Mouse (Mus musculus) hindbrain, embryonic 12.5 days (tissue): Measurements from ENCODE around the gene Sds. TPM values are rescaled to one million over a fixed set of nuclear protein-coding genes. Genes with fewer than 3 reads are reported as not detected.

Experiments
- ATAC-seq: fragments of 200-750 bp; cut with Nextera tagmentation; 2 replicates; pipeline ENCODE4 v1.8.0; 2017; ENCODE audit warnings: moderate TSS enrichment; ENCODE audit not compliant: low FRiP score
- H3K27ac ChIP-seq: fragments of 300-500 bp; sonication (generic); 2 replicates; pipeline ENCODE4 v1.5.1; 2016; ENCODE audit warnings: mild to moderate bottlenecking
- H3K27me3 ChIP-seq: fragments of 300-500 bp; sonication (generic); 2 replicates; pipeline ENCODE4 v1.6.1; 2016; ENCODE audit warnings: mild to moderate bottlenecking
- H3K36me3 ChIP-seq: fragments of 300-500 bp; sonication (generic); 2 replicates; pipeline ENCODE4 v1.6.1; 2016; ENCODE audit warnings: mild to moderate bottlenecking
- H3K4me1 ChIP-seq: fragments of 300-500 bp; sonication (generic); 2 replicates; pipeline ENCODE4 v1.6.1; 2016
- H3K4me2 ChIP-seq: fragments of 300-500 bp; sonication (generic); replicated peaks from 2 replicates; pipeline ENCODE4 v1.6.1; 2016; ENCODE audit warnings: mild to moderate bottlenecking
- H3K4me3 ChIP-seq: fragments of 300-500 bp; sonication (generic); 2 replicates; pipeline ENCODE4 v1.5.1; 2016; ENCODE audit warnings: mild to moderate bottlenecking
- H3K9ac ChIP-seq: fragments of 300-500 bp; sonication (generic); 2 replicates; pipeline ENCODE4 v1.6.1; 2016; ENCODE audit warnings: mild to moderate bottlenecking, moderate library complexity
- H3K9me3 ChIP-seq: fragments of 300-500 bp; sonication (generic); replicated peaks from 2 replicates; pipeline ENCODE4 v1.6.1; 2016; ENCODE audit warnings: mild to moderate bottlenecking
- WGBS: fragments of 180-500 bp; shearing (Covaris S2); methylation state at CpG from one replicate; pipeline ENCODE4 v1.1.7; 2016; 5-methylcytosine and 5-hydroxymethylcytosine counted together
- polyA plus RNA-seq: library from polyadenylated mRNA; unstranded; fragments of >200 nt; fragmentation: Nextera tagmentation; extraction: Ambion mirVana; gene quantifications from 2 replicates; pipeline ENCODE4 v1.2.1, GENCODE M21; 2016

The Sds gene
- polyA plus RNA-seq, 1 experiment from 2014 or later: not detected

DNA sequence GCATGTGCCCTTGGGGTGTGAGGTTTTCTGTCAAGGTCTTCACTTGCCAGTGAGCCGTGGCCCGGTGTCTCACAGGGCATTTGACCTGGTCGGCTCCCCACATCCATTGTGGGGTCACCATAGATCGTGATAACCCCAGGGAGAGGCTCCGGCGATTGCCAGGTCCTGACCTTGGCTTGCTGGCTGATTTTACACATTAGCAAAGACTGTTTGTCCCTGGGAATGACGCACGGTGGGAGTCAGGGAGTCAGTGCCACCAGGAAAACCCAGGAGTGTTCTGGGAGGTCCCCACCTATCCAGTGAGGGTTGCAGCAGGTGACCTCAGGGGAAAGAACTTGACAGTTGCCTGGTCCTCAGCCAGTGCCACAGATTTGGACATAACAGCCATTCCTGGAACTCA is 3.6 kb upstream of the Sds start, which contains the start of gene Sdsl:
Gene Sdsl, minus strand, starts transcription at position 41 of the 400 bp plus-strand sequence.
- no peak for ATAC-seq
- WGBS: 77% methylated on average over 8 of the region's 8 CpGs

DNA sequence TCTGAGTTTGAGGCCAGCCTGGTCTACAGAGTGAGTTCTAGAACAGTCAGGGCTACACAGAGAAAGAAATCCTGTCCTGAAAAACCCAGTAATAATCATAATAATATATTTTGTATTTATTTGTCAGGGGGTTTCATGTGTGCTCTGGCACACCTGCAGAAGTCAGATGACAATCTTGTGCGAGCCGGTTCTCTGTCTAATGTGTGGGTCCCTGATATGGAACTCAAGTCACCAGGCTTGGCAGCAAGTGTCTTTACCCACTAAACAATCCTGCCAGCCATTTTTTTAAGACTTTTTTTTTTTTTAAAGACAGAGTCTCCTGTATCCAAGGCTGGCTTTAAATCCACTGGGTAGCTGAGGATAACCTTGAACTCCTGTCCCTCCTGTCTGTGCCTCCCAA is 3.0 kb upstream of the Sds start:
- Histone ChIP-seq H3K4me2 (no peak overlapping the region), H3K4me3 (no peak overlapping the region), H3K4me1 (no peaks in the 10 kb centered on the region), H3K27ac (no peak overlapping the region), H3K9ac (no peak overlapping the region), H3K27me3 (peaks cover 4% of the 10 kb centered on the region; the same call in 1 of the 2 replicates), H3K9me3 (no peaks in the 10 kb centered on the region), H3K36me3 (no peaks in the 10 kb centered on the region)
- WGBS: 93% methylated on average over 2 of the region's 2 CpGs
- ATAC-seq: no peak

More for the DNA sequence above, 3.6 kb upstream of the Sds start, which contains the start of gene Sdsl:
- Histone ChIP-seq H3K36me3 (no peaks in the 10 kb centered on the region), H3K9ac (no peak within 1 kb of the TSS), H3K4me2 (no peak within 1 kb of the TSS), H3K27me3 (peaks cover 4% of the 10 kb centered on the region; the same call in 1 of the 2 replicates), H3K4me1 (no peaks in the 10 kb centered on the region), H3K27ac (no peak within 1 kb of the TSS), H3K4me3 (no peak within 1 kb of the TSS), H3K9me3 (no peaks in the 10 kb centered on the region)

DNA sequence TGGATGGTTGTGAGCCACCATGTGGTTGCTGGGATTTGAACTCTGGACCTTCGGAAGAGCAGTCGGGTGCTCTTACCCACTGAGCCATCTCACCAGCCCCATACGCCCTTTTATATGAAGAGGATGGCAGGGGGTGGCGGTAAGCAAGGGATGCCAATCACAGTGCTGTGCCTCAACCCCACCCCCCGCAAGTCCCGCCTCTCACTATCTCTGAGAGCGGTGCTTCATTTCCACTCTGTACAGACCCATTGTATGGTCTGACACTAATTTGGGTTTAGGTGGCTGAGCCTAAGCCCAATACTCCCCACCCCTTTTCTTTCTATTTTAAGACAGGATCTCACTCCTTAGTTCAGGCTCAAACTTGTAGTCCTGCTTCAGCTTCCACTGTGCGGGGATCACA is 465 bp upstream of the Sds start:
- Histone ChIP-seq H3K36me3 (no peaks in the 10 kb centered on the region), H3K27me3 (peaks cover 4% of the 10 kb centered on the region; the same call in 1 of the 2 replicates), H3K27ac (no peak overlapping the region), H3K4me1 (no peaks in the 10 kb centered on the region), H3K9me3 (no peaks in the 10 kb centered on the region), H3K9ac (no peak overlapping the region), H3K4me2 (no peak overlapping the region), H3K4me3 (no peak overlapping the region)
- no peak for ATAC-seq
- WGBS: 53% methylated on average over 8 of the region's 8 CpGs

DNA sequence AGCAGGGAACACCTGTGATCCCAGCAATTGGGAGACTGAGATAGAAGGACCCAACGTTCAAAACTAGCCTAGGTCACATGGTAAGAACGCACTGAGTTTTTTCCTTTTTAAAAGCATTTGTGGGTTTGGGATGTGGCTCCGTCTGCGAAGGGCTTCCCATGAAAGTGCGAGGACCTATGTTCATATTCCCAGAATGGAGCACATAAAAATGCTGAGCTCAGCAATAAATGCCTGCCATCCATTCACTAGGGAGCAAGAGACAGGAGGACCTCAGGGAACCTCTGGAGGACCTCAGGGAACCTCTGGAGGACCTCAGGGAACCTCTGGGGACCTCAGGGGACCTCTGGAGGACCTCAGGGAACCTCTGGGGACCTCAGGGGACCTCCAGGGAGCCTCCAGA is 1.7 kb downstream of the Sds start:
- no peak overlapping the region for H3K27ac ChIP-seq
- no peaks in the 10 kb centered on the region for H3K27me3 ChIP-seq
- WGBS: 88% methylated on average over 5 of the region's 5 CpGs
- H3K4me1 ChIP-seq: 0 out of 2 replicates have a peak, but pooled peaks cover 4% of the 10 kb centered on the region
- no peak overlapping the region for H3K4me3 ChIP-seq
- ATAC-seq: no peak
- H3K4me2 ChIP-seq: no peak overlapping the region
- no peaks in the 10 kb centered on the region for H3K36me3 ChIP-seq
- no peak overlapping the region for H3K9ac ChIP-seq
- H3K9me3 ChIP-seq: no peaks in the 10 kb centered on the region

DNA sequence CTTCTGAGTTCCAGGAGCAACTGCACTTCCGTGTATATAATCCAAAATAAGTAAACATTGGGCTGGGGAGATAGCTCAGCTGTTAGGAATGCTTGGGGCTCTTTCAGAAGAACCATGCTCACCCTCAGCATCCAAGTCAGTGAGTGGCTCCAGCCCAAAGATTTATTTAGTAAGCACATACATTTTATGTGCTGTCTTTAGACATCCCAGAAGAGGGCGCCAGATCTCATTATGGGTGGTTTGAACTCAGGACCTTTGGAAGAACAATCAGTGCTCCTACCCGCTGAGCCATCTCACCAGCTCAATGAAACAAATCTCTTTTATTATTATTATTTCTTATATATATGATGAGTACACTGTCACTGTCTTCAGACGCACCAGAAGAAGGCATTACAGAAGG is 3.2 kb downstream of the Sds start:
- no peak overlapping the region for H3K9ac ChIP-seq
- no peaks in the 10 kb centered on the region for H3K27me3 ChIP-seq
- no peaks in the 10 kb centered on the region for H3K9me3 ChIP-seq
- no peak overlapping the region for H3K4me3 ChIP-seq
- H3K36me3 ChIP-seq: peaks cover 12% of the 10 kb centered on the region; the same call in 1 of the 2 replicates
- WGBS: 65% methylated on average over 4 of the region's 4 CpGs
- no peak overlapping the region for H3K4me2 ChIP-seq
- no peak overlapping the region for H3K27ac ChIP-seq
- no peak for ATAC-seq
- 0 out of 2 replicates have a peak, but pooled peaks cover 4% of the 10 kb centered on the region for H3K4me1 ChIP-seq

DNA sequence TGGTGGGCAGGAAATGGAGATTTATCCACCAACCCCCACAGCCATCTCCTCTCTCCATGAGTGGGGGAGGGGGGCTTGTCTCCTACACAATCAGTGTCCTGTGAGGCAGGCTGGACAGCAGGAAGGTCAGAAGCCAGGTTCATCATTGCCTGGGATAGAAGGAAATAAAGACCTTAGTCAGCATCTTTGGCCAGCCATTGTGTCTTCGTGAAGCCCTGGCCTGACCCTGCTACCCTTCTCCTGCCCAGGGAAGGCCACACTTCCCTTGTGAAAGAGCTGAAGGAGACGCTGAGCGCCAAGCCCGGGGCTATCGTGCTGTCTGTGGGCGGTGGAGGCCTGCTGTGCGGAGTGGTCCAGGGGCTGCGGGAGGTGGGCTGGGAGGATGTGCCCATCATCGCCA is 4.9 kb downstream of the Sds start:
- no peak overlapping the region for H3K4me3 ChIP-seq
- no peak overlapping the region for H3K27ac ChIP-seq
- no peak for ATAC-seq
- no peak overlapping the region for H3K4me2 ChIP-seq
- WGBS: 57% methylated on average over 9 of the region's 9 CpGs
- no peaks in the 10 kb centered on the region for H3K9me3 ChIP-seq
- H3K9ac ChIP-seq: no peak overlapping the region
- H3K27me3 ChIP-seq: no peaks in the 10 kb centered on the region
- H3K36me3 ChIP-seq: peaks cover 28% of the 10 kb centered on the region
- H3K4me1 ChIP-seq: 0 out of 2 replicates have a peak, but pooled peaks cover 4% of the 10 kb centered on the region

DNA sequence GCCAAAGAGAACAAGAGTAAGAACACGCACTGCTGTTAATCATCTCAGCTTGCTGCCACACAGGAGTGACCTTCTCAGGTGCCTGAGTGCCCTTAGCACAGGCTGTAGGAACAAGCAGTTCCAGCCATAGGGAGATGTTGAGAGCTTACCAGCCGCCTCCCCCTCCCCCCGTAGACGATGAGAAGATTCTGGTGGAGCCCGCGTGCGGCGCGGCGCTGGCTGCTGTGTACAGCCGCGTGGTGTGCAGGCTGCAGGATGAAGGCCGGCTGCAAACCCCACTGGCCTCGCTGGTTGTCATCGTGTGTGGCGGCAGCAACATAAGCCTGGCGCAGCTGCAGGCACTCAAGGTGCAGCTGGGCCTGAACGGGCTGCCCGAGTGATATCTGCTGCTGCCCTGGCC is 7.1 kb downstream of the Sds start:
- no peaks in the 10 kb centered on the region for H3K27me3 ChIP-seq
- peaks cover 49% of the 10 kb centered on the region for H3K36me3 ChIP-seq
- H3K4me2 ChIP-seq: no peak overlapping the region
- whole genome bisulfite sequencing: 87% methylated on average over 19 of the region's 19 CpGs
- H3K9ac ChIP-seq: no peak overlapping the region
- no peak for ATAC-seq
- no peak overlapping the region for H3K4me3 ChIP-seq
- H3K9me3 ChIP-seq: no peaks in the 10 kb centered on the region
- H3K27ac ChIP-seq: no peak overlapping the region
- H3K4me1 ChIP-seq: 0 out of 2 replicates have a peak, but pooled peaks cover 4% of the 10 kb centered on the region

DNA sequence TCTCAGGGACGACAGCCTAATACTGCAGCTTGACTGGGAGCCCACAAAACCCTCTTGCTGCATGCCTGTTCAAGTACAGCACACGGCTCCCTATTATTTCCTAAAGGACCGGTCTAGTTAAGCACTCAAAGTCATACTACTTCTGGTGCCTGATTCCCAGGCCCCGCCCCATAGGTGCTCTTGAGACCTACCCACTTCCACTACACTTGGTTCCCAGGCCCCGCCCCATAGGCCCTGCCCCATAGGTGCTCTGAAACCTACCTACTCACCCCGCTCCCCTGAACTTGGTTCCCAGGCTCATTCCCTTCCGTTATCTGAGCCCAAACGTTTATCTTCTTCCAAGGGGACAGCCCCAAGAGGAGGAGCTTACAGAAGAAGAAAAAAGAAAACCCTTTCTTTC is 11.5 kb downstream of the Sds start:
- no peak overlapping the region for H3K4me2 ChIP-seq
- H3K27me3 ChIP-seq: no peaks in the 10 kb centered on the region
- H3K9me3 ChIP-seq: no peaks in the 10 kb centered on the region
- no peak for ATAC-seq
- H3K4me3 ChIP-seq: no peak overlapping the region
- H3K36me3 ChIP-seq: peaks cover 63% of the 10 kb centered on the region
- H3K4me1 ChIP-seq: no peaks in the 10 kb centered on the region
- WGBS: 89% methylated on average over 8 of the region's 8 CpGs
- H3K9ac ChIP-seq: no peak overlapping the region
- H3K27ac ChIP-seq: no peak overlapping the region

DNA sequence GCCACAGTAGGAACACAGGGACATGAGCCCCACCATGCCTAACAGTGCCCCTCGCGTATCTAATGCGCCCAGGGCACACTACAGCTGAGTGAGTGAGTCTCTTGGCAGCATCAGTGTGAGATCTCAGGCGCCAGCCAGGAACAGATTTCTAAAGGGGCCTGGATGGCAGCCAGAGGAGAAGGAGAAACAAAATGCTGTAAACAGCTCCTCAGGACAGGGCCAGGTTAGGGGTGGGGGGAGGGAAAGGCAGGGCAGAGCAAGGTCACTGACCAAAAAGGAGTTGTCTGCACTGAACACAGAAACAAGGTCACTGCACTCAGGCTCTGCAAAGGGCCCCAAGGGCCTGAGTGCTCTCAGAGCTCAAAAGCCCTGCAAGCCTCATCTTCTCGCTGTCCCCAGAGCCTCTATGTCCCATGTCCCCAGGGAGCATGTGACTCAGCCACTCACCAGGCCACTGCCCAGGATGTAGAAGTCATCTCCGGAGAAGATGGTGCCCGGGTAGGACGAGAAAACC is 14.4 kb downstream of the Sds start:
- Histone ChIP-seq H3K36me3 (peaks cover 54% of the 10 kb centered on the region), H3K4me1 (peaks cover 7% of the 10 kb centered on the region), H3K27me3 (no peaks in the 10 kb centered on the region), H3K9ac (no peak overlapping the region), H3K27ac (no peak overlapping the region), H3K4me3 (no peak overlapping the region), H3K4me2 (no peak overlapping the region), H3K9me3 (no peaks in the 10 kb centered on the region)
- 90% methylated on average over 8 of the region's 8 CpGs for WGBS
- ATAC-seq: no peak

DNA sequence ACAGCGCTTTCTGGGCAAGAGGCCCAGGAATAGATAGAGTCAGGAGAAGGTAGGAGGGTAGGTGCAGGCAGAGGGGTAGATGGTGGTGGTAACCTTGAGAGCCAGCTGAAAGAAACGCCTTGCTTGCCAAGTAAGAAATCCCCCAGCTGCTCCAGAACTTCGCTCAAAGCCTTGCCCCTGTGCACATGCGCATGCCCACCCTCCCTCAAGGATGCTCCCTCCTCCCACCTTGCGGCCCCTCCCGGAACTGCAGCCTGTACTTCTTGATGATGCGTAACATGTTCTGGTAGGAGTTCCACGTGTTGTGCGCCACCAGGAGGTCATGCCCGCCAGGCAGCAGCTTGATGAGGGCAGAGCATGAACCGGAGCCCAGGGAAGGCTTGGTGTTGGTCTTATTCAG is 16.1 kb downstream of the Sds start:
- no peaks in the 10 kb centered on the region for H3K9me3 ChIP-seq
- no peak overlapping the region for H3K4me2 ChIP-seq
- H3K9ac ChIP-seq: no peak overlapping the region
- no peaks in the 10 kb centered on the region for H3K27me3 ChIP-seq
- H3K4me1 ChIP-seq: peaks cover 7% of the 10 kb centered on the region
- no peak overlapping the region for H3K27ac ChIP-seq
- H3K4me3 ChIP-seq: no peak overlapping the region
- peaks cover 41% of the 10 kb centered on the region for H3K36me3 ChIP-seq
- ATAC-seq: no peak
- WGBS: 70% methylated on average over 11 of the region's 11 CpGs

DNA sequence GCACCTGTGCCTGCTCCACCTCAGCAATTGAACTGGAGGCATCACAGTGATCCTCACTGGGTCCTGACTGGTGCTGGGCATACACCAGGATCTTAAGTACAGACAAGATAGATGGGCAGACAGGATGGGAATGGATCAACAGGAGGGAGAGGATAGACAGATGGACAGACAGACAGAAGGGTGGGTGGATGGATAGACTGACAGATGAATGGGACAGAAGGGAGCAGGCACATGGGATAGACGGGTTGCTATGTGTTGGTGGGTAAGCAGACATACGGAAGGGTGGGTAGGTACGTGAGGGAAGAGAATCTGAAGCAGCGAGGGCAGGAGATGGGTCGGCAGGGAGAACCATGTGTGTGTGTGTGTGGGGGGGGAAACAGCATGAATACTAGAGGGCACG is 17.1 kb downstream of the Sds start:
- Histone ChIP-seq H3K9ac (peak overlapping the region; percentile 23; the same call in 1 of the 2 replicates), H3K36me3 (peaks cover 34% of the 10 kb centered on the region), H3K27ac (no peak overlapping the region; the same call in 1 of the 2 replicates), H3K27me3 (no peaks in the 10 kb centered on the region), H3K4me1 (peaks cover 7% of the 10 kb centered on the region), H3K9me3 (no peaks in the 10 kb centered on the region), H3K4me3 (no peak overlapping the region), H3K4me2 (no peak overlapping the region)
- no peak for ATAC-seq
- WGBS: 87% methylated on average over 6 of the region's 6 CpGs

DNA sequence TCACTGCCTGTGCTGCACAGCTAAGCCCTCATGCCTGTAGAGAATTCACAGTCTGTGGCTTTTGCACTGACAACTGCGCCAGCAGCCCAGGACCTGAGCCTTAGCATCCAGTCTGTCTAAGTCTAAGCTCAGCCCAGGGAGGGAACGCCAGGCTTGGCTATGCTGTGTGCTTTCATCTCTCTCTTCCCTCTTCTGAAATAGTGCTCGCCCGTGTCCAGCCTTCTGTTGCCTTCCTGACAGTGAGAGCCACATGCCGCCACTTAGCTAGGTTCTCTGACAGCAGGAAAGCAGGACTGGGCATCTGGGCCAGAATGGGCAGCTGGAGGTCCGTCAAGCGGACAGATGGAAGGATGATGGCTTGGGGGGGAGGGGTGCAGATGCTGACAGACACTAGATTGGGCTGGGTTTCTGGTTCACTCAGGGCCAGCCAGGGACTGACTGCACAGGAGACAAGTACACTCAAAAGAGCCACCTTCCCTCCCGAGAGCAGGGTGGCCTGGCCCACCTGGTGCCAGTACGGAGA is 17.6 kb downstream of the Sds start:
- ATAC-seq: no peak; the same call in 1 of the 2 replicates
- Histone ChIP-seq H3K9ac (peak overlapping the region; percentile 23; the same call in 1 of the 2 replicates), H3K27me3 (no peaks in the 10 kb centered on the region), H3K27ac (no peak overlapping the region; the same call in 1 of the 2 replicates), H3K4me3 (no peak overlapping the region), H3K4me1 (peaks cover 7% of the 10 kb centered on the region), H3K36me3 (peaks cover 34% of the 10 kb centered on the region), H3K4me2 (no peak overlapping the region), H3K9me3 (no peaks in the 10 kb centered on the region)
- WGBS: 85% methylated on average over 9 of the region's 9 CpGs
